Mouse (Mus musculus): ENCODE data around the gene Slc2a13.

- TF ChIP-seq CTCF (IDR thresholded peaks at IDR 0.05; ENCODE audit: control insufficient read depth, insufficient read depth, insufficient replicate concordance, low read depth, low read length) = no peak
- TF ChIP-seq POLR2A (IDR thresholded peaks at IDR 0.05; ENCODE audit: control insufficient read depth, low read depth, low read length) = no peak
Measured at GRCm38 (mm10) chr15:91526876-91527275, 46.2 kb downstream of the Slc2a13 start.

Measured in testis, adult 2 months (tissue).